Mouse (Mus musculus) lung, embryonic 14.5 days (tissue): ENCODE data around the gene Gja10. TPM values are rescaled to one million over a fixed set of nuclear protein-coding genes. Genes with fewer than 3 reads are reported as not detected.

Experiments used
- ATAC-seq: fragments of 200-750 bp; cut with Nextera tagmentation; 2 replicates; pipeline ENCODE4 v1.8.0; 2017; ENCODE audit warnings: mild to moderate bottlenecking, moderate TSS enrichment, moderate library complexity; ENCODE audit not compliant: insufficient read depth
- DNase-seq: peaks from one replicate; pipeline ENCODE4 v3.0.0-alpha.2; 2015
- H3K27ac ChIP-seq: fragments of 300-500 bp; sonication (generic); 2 replicates; pipeline ENCODE4 v1.5.1; 2014; ENCODE audit warnings: low read depth, mild to moderate bottlenecking, moderate library complexity
- H3K27me3 ChIP-seq: fragments of 300-500 bp; sonication (generic); 2 replicates; pipeline ENCODE4 v1.6.1; 2014; ENCODE audit warnings: low read length, control low read depth; ENCODE audit not compliant: insufficient read depth
- H3K36me3 ChIP-seq: fragments of 300-500 bp; sonication (generic); 2 replicates; pipeline ENCODE4 v1.6.1; 2014; ENCODE audit warnings: control low read depth; ENCODE audit not compliant: insufficient read depth
- H3K4me1 ChIP-seq: fragments of 300-500 bp; sonication (generic); 2 replicates; pipeline ENCODE4 v1.6.1; 2014; ENCODE audit warnings: antibody characterized with exemption, control low read depth; ENCODE audit not compliant: insufficient read depth
- H3K4me2 ChIP-seq: fragments of 300-500 bp; sonication (generic); 2 replicates; pipeline ENCODE4 v1.6.1; 2014; ENCODE audit warnings: mild to moderate bottlenecking
- H3K4me3 ChIP-seq: fragments of 300-500 bp; sonication (generic); 2 replicates; pipeline ENCODE4 v1.5.1; 2014; ENCODE audit warnings: low read depth, low read length
- H3K9ac ChIP-seq: fragments of 300-500 bp; sonication (generic); 2 replicates; pipeline ENCODE4 v1.6.1; 2014
- H3K9me3 ChIP-seq: fragments of 300-500 bp; sonication (generic); 2 replicates; pipeline ENCODE4 v1.6.1; 2016; ENCODE audit warnings: low read depth, low read length, control low read depth
- CTCF ChIP-seq: IDR thresholded peaks from 2 replicates; pipeline ENCODE4 v1.5.1; 2016; ENCODE audit warnings: antibody characterized with exemption, low read depth
- WGBS: fragments of 180-500 bp; shearing (Covaris S2); extraction: QIAGEN DNeasy Blood & Tissue Kit; methylation state at CpG from one replicate; pipeline ENCODE4 v1.1.7; 2014; 5-methylcytosine and 5-hydroxymethylcytosine counted together
- polyA plus RNA-seq: library from polyadenylated mRNA; unstranded; fragments of >200 nt; fragmentation: Nextera tagmentation; extraction: Ambion mirVana; gene quantifications from 2 replicates; pipeline ENCODE4 v1.2.1, GENCODE M21; 2014

The Gja10 gene
- polyA plus RNA-seq, 1 experiment from 2014 or later, result not detected

GRCm38 (mm10) chr4:32586596-32586995, 16.0 kb downstream of the Gja10 start:
- peak; percentile 54; the same call in 1 of the 2 replicates for ATAC-seq
- Histone ChIP-seq H3K27ac (no peak overlapping the region), H3K36me3 (no peaks in the 10 kb centered on the region), H3K4me1 (no peaks in the 10 kb centered on the region), H3K4me2 (no peak overlapping the region), H3K9me3 (no peaks in the 10 kb centered on the region), H3K4me3 (no peak overlapping the region), H3K9ac (no peak overlapping the region), H3K27me3 (no peaks in the 10 kb centered on the region)
- peak; percentile 78 for TF ChIP-seq CTCF
- 15% methylated on average over 9 of the region's 9 CpGs for WGBS
- peak; percentile 78 for DNase-seq

- 37% methylated on average over 6 of the region's 6 CpGs for WGBS
- H3K27me3 ChIP-seq, result no peaks in the 10 kb centered on the region
- H3K4me3 ChIP-seq, result no peak overlapping the region
- H3K4me1 ChIP-seq, result no peaks in the 10 kb centered on the region
- DNase-seq (peak; percentile 74), ATAC-seq (peak; percentile 49; the same call in 1 of the 2 replicates)
- no peak overlapping the region for H3K9ac ChIP-seq
- no peak for TF ChIP-seq CTCF
- H3K36me3 ChIP-seq, result peaks cover 8% of the 10 kb centered on the region; the same call in 1 of the 2 replicates
- H3K4me2 ChIP-seq, result no peak overlapping the region
- no peaks in the 10 kb centered on the region for H3K9me3 ChIP-seq
- H3K27ac ChIP-seq, result no peak overlapping the region
Observed at GRCm38 (mm10) chr4:32584181-32584580, 18.4 kb downstream of the Gja10 start.

GRCm38 (mm10) chr4:32579850-32580249, 22.7 kb downstream of the Gja10 start:
- H3K4me2 ChIP-seq, result no peak overlapping the region
- DNase-seq, result no peak
- no peaks in the 10 kb centered on the region for H3K27me3 ChIP-seq
- no peak overlapping the region for H3K27ac ChIP-seq
- H3K9ac ChIP-seq, result no peak overlapping the region
- no peak for ATAC-seq
- no peaks in the 10 kb centered on the region for H3K9me3 ChIP-seq
- H3K36me3 ChIP-seq, result peaks cover 20% of the 10 kb centered on the region; the same call in 1 of the 2 replicates
- no peak for TF ChIP-seq CTCF
- 68% methylated on average over 8 of the region's 8 CpGs for WGBS
- no peak overlapping the region for H3K4me3 ChIP-seq
- H3K4me1 ChIP-seq, result no peaks in the 10 kb centered on the region

GRCm38 (mm10) chr4:32575165-32575564, 27.4 kb downstream of the Gja10 start:
- Histone ChIP-seq H3K27me3 (no peaks in the 10 kb centered on the region), H3K27ac (no peak overlapping the region), H3K4me1 (no peaks in the 10 kb centered on the region), H3K4me2 (no peak overlapping the region), H3K9me3 (no peaks in the 10 kb centered on the region), H3K36me3 (peaks cover 17% of the 10 kb centered on the region; the same call in 1 of the 2 replicates), H3K4me3 (no peak overlapping the region), H3K9ac (no peak overlapping the region)
- 60% methylated on average over 9 of the region's 9 CpGs for WGBS
- no peak for TF ChIP-seq CTCF
- ATAC-seq (no peak), DNase-seq (peak; percentile 42)

GRCm38 (mm10) chr4:32574604-32575003, 28.0 kb downstream of the Gja10 start:
- Histone ChIP-seq H3K4me2 (no peak overlapping the region), H3K27ac (no peak overlapping the region), H3K36me3 (0 out of 2 replicates have a peak, but pooled peaks cover 12% of the 10 kb centered on the region), H3K4me1 (no peaks in the 10 kb centered on the region), H3K9me3 (no peaks in the 10 kb centered on the region), H3K4me3 (no peak overlapping the region), H3K9ac (no peak overlapping the region), H3K27me3 (no peaks in the 10 kb centered on the region)
- WGBS, result 81% methylated on average over 1 of the region's 1 CpGs
- DNase-seq, result peak; percentile 23
- TF ChIP-seq CTCF, result peak; percentile 26
- no peak for ATAC-seq

- H3K9me3 ChIP-seq, result no peaks in the 10 kb centered on the region
- H3K27ac ChIP-seq, result no peak overlapping the region
- 0 out of 2 replicates have a peak, but pooled peaks cover 12% of the 10 kb centered on the region for H3K36me3 ChIP-seq
- H3K4me2 ChIP-seq, result no peak overlapping the region
- no peaks in the 10 kb centered on the region for H3K4me1 ChIP-seq
- 80% methylated on average over 5 of the region's 5 CpGs for WGBS
- no peak for DNase-seq
- no peak overlapping the region for H3K4me3 ChIP-seq
- ATAC-seq, result no peak
- H3K9ac ChIP-seq, result no peak overlapping the region
- TF ChIP-seq CTCF, result no peak
- no peaks in the 10 kb centered on the region for H3K27me3 ChIP-seq
Observed at GRCm38 (mm10) chr4:32573586-32573985, 29.0 kb downstream of the Gja10 start.

- peak; percentile 77 for TF ChIP-seq CTCF
- peak; percentile 51 for ATAC-seq
- no peak overlapping the region for H3K27ac ChIP-seq
- WGBS, result 41% methylated on average over 1 of the region's 1 CpGs
- peak; percentile 81 for DNase-seq
- H3K4me1 ChIP-seq, result no peaks in the 10 kb centered on the region
- no peak overlapping the region for H3K4me2 ChIP-seq
- H3K36me3 ChIP-seq, result 0 out of 2 replicates have a peak, but pooled peaks cover 12% of the 10 kb centered on the region
- H3K9ac ChIP-seq, result no peak overlapping the region
- H3K9me3 ChIP-seq, result no peaks in the 10 kb centered on the region
- no peak overlapping the region for H3K4me3 ChIP-seq
- no peaks in the 10 kb centered on the region for H3K27me3 ChIP-seq
Observed at GRCm38 (mm10) chr4:32572118-32572517, 30.4 kb downstream of the Gja10 start.

GRCm38 (mm10) chr4:32571441-32571840, 31.1 kb downstream of the Gja10 start:
- TF ChIP-seq CTCF, result no peak
- Histone ChIP-seq H3K9ac (no peak overlapping the region), H3K4me1 (no peaks in the 10 kb centered on the region), H3K4me2 (no peak overlapping the region), H3K4me3 (no peak overlapping the region), H3K27me3 (no peaks in the 10 kb centered on the region), H3K9me3 (no peaks in the 10 kb centered on the region), H3K27ac (no peak overlapping the region), H3K36me3 (0 out of 2 replicates have a peak, but pooled peaks cover 10% of the 10 kb centered on the region)
- ATAC-seq (no peak), DNase-seq (no peak)
- WGBS, result 44% methylated on average over 3 of the region's 3 CpGs
